Mouse (Mus musculus): ENCODE results near the gene Msh4.
A peak's percentile ranks its signal among the peaks of the same experiment; 100 is the strongest.

The Msh4 gene

GRCm38 (mm10) chr3:153921147-153921910, 15.4 kb upstream of the Msh4 start:
- no peak for DNase-seq (ENCODE audit: low read depth, low spot score)
- Histone ChIP-seq H3K27me3 (ENCODE audit: control insufficient read depth, insufficient read depth, low read length, poor library complexity, severe bottlenecking) (no peaks in the 10 kb centered on the region), H3K36me3 (ENCODE audit: control insufficient read depth, insufficient read depth, low read length, poor library complexity, severe bottlenecking) (peaks cover 3% of the 10 kb centered on the region; the same call in 1 of the 2 replicates)

GRCm38 (mm10) chr3:153917200-153917599, 11.3 kb upstream of the Msh4 start:
- H3K27me3 ChIP-seq (ENCODE audit: control insufficient read depth, insufficient read depth, low read length, poor library complexity, severe bottlenecking) = no peaks in the 10 kb centered on the region
- no peak for DNase-seq (ENCODE audit: low read depth, low spot score)
- H3K36me3 ChIP-seq (ENCODE audit: control insufficient read depth, insufficient read depth, low read length, poor library complexity, severe bottlenecking) = no peaks in the 10 kb centered on the region

- no peaks in the 10 kb centered on the region for H3K27me3 ChIP-seq (ENCODE audit: control insufficient read depth, insufficient read depth, low read length, poor library complexity, severe bottlenecking)
- DNase-seq (ENCODE audit: low read depth, low spot score) = no peak
- peaks cover 10% of the 10 kb centered on the region for H3K36me3 ChIP-seq (ENCODE audit: control insufficient read depth, insufficient read depth, low read length, poor library complexity, severe bottlenecking)
These were observed 7.7 kb upstream of the Msh4 start for GRCm38 (mm10) chr3:153913510-153914243.

- DNase-seq (ENCODE audit: low read depth, low spot score) = peak; percentile 97
- H3K27me3 ChIP-seq (ENCODE audit: control insufficient read depth, insufficient read depth, low read length, poor library complexity, severe bottlenecking) = no peaks in the 10 kb centered on the region
- H3K36me3 ChIP-seq (ENCODE audit: control insufficient read depth, insufficient read depth, low read length, poor library complexity, severe bottlenecking) = peaks cover 16% of the 10 kb centered on the region
These were observed 6.9 kb upstream of the Msh4 start, which contains the start of gene Rabggtb for GRCm38 (mm10) chr3:153912546-153913509. Rabggtb (minus strand) TSS chr3:153913009.

GRCm38 (mm10) chr3:153911882-153912440, 6.0 kb upstream of the Msh4 start:
- Histone ChIP-seq H3K27me3 (ENCODE audit: control insufficient read depth, insufficient read depth, low read length, poor library complexity, severe bottlenecking) (no peaks in the 10 kb centered on the region), H3K36me3 (ENCODE audit: control insufficient read depth, insufficient read depth, low read length, poor library complexity, severe bottlenecking) (peaks cover 16% of the 10 kb centered on the region)
- no peak for DNase-seq (ENCODE audit: low read depth, low spot score)

GRCm38 (mm10) chr3:153911197-153911881, 5.4 kb upstream of the Msh4 start:
- no peaks in the 10 kb centered on the region for H3K27me3 ChIP-seq (ENCODE audit: control insufficient read depth, insufficient read depth, low read length, poor library complexity, severe bottlenecking)
- no peak for DNase-seq (ENCODE audit: low read depth, low spot score)
- H3K36me3 ChIP-seq (ENCODE audit: control insufficient read depth, insufficient read depth, low read length, poor library complexity, severe bottlenecking) = peaks cover 16% of the 10 kb centered on the region

GRCm38 (mm10) chr3:153910489-153910888, 4.6 kb upstream of the Msh4 start:
- Histone ChIP-seq H3K27me3 (ENCODE audit: control insufficient read depth, insufficient read depth, low read length, poor library complexity, severe bottlenecking) (no peaks in the 10 kb centered on the region), H3K36me3 (ENCODE audit: control insufficient read depth, insufficient read depth, low read length, poor library complexity, severe bottlenecking) (peaks cover 18% of the 10 kb centered on the region)
- DNase-seq (ENCODE audit: low read depth, low spot score) = no peak

- H3K27me3 ChIP-seq (ENCODE audit: control insufficient read depth, insufficient read depth, low read length, poor library complexity, severe bottlenecking) = no peaks in the 10 kb centered on the region
- DNase-seq (ENCODE audit: low read depth, low spot score) = no peak
- peaks cover 23% of the 10 kb centered on the region for H3K36me3 ChIP-seq (ENCODE audit: control insufficient read depth, insufficient read depth, low read length, poor library complexity, severe bottlenecking)
These were observed 3.0 kb upstream of the Msh4 start for GRCm38 (mm10) chr3:153908919-153909318.

- DNase-seq (ENCODE audit: low read depth, low spot score) = no peak
- Histone ChIP-seq H3K36me3 (ENCODE audit: control insufficient read depth, insufficient read depth, low read length, poor library complexity, severe bottlenecking) (peaks cover 21% of the 10 kb centered on the region), H3K27me3 (ENCODE audit: control insufficient read depth, insufficient read depth, low read length, poor library complexity, severe bottlenecking) (no peaks in the 10 kb centered on the region)
These were observed 445 bp downstream of the Msh4 start for GRCm38 (mm10) chr3:153905251-153906135.

- peak; percentile 33 for DNase-seq (ENCODE audit: low read depth, low spot score)
- H3K27me3 ChIP-seq (ENCODE audit: control insufficient read depth, insufficient read depth, low read length, poor library complexity, severe bottlenecking) = no peaks in the 10 kb centered on the region
- peaks cover 19% of the 10 kb centered on the region for H3K36me3 ChIP-seq (ENCODE audit: control insufficient read depth, insufficient read depth, low read length, poor library complexity, severe bottlenecking)
These were observed 1.4 kb downstream of the Msh4 start for GRCm38 (mm10) chr3:153904586-153904985.

GRCm38 (mm10) chr3:153902595-153902994, 3.3 kb downstream of the Msh4 start:
- H3K27me3 ChIP-seq (ENCODE audit: control insufficient read depth, insufficient read depth, low read length, poor library complexity, severe bottlenecking) = no peaks in the 10 kb centered on the region
- peaks cover 6% of the 10 kb centered on the region; the same call in 1 of the 2 replicates for H3K36me3 ChIP-seq (ENCODE audit: control insufficient read depth, insufficient read depth, low read length, poor library complexity, severe bottlenecking)
- no peak for DNase-seq (ENCODE audit: low read depth, low spot score)

- Histone ChIP-seq H3K36me3 (ENCODE audit: control insufficient read depth, insufficient read depth, low read length, poor library complexity, severe bottlenecking) (peaks cover 6% of the 10 kb centered on the region; the same call in 1 of the 2 replicates), H3K27me3 (ENCODE audit: control insufficient read depth, insufficient read depth, low read length, poor library complexity, severe bottlenecking) (no peaks in the 10 kb centered on the region)
- no peak for DNase-seq (ENCODE audit: low read depth, low spot score)
These were observed 4.0 kb downstream of the Msh4 start for GRCm38 (mm10) chr3:153901904-153902303.

- no peak for DNase-seq (ENCODE audit: low read depth, low spot score)
- no peaks in the 10 kb centered on the region for H3K36me3 ChIP-seq (ENCODE audit: control insufficient read depth, insufficient read depth, low read length, poor library complexity, severe bottlenecking)
- no peaks in the 10 kb centered on the region for H3K27me3 ChIP-seq (ENCODE audit: control insufficient read depth, insufficient read depth, low read length, poor library complexity, severe bottlenecking)
These were observed 8.7 kb downstream of the Msh4 start for GRCm38 (mm10) chr3:153897216-153897615.
